Mouse (Mus musculus): Measurements from ENCODE around the gene Mmp21.

- TF ChIP-seq POLR2A (IDR thresholded peaks at IDR 0.05; ENCODE audit: insufficient read depth, low read depth, low read length): no peak
- no peak for TF ChIP-seq CTCF (IDR thresholded peaks at IDR 0.05; ENCODE audit: insufficient read depth, low read depth, low read length)
Observed at GRCm38 (mm10) chr7:133702333-133702732, 22.5 kb upstream of the Mmp21 start.
